Mouse (Mus musculus): ENCODE results near the gene Hbb-bt. TPM values are rescaled to one million over a fixed set of nuclear protein-coding genes. Genes with fewer than 3 reads are reported as not detected.
"Not testable (repeated sequence)": the region's sequence is repeated elsewhere in the genome, so short reads cannot be mapped to it uniquely, and the experiment has no call there.

Gene Hbb-bt
- total and polyA plus RNA-seq, 3 experiments: 3.3 to 396 (median 40.4) TPM

- no peak overlapping the region for H3K4me3 ChIP-seq (ENCODE audit: low read depth, low read length)
- no peaks in the 10 kb centered on the region for H3K27me3 ChIP-seq (ENCODE audit: insufficient read depth, low read length)
- TF ChIP-seq GATA1 (IDR thresholded peaks at IDR 0.05; ENCODE audit: borderline replicate concordance, low read length): no peak
- TF ChIP-seq CTCF (IDR thresholded peaks at IDR 0.05; ENCODE audit: low read depth, low read length): no peak
- no peak for TF ChIP-seq GATA2 (IDR thresholded peaks at IDR 0.05; ENCODE audit: borderline replicate concordance, low read depth, low read length)
- TF ChIP-seq POLR2AphosphoS5 (IDR thresholded peaks at IDR 0.05; ENCODE audit: insufficient replicate concordance, low read depth, low read length): no peak
- no peak for TF ChIP-seq TAL1 (conservative IDR thresholded peaks at IDR 0.05; ENCODE audit: low read depth, low read length)
- DNase-seq (ENCODE audit: low spot score): no peak
- H3K4me1 ChIP-seq (ENCODE audit: insufficient read depth, low read depth, low read length): peaks cover 17% of the 10 kb centered on the region
- H3K9me3 ChIP-seq (replicated peaks): no peaks in the 10 kb centered on the region
- ATAC-seq (ENCODE audit: extremely low read depth, insufficient number of reproducible peaks, low FRiP score, poor library complexity, severe bottlenecking): no peak
- H3K36me3 ChIP-seq (replicated peaks): no peaks in the 10 kb centered on the region
Observed at GRCm38 (mm10) chr7:103825536-103826254, 11.9 kb upstream of the Hbb-bt start.

- H3K4me1 ChIP-seq (ENCODE audit: insufficient read depth, low read depth, low read length): peaks cover 17% of the 10 kb centered on the region
- no peaks in the 10 kb centered on the region for H3K36me3 ChIP-seq (replicated peaks)
- no peaks in the 10 kb centered on the region for H3K27me3 ChIP-seq (ENCODE audit: insufficient read depth, low read length)
- DNase-seq (ENCODE audit: low spot score) (no peak), ATAC-seq (ENCODE audit: extremely low read depth, insufficient number of reproducible peaks, low FRiP score, poor library complexity, severe bottlenecking) (no peak)
- TF ChIP-seq GATA2 (IDR thresholded peaks at IDR 0.05; ENCODE audit: borderline replicate concordance, low read depth, low read length) (no peak), TAL1 (conservative IDR thresholded peaks at IDR 0.05; ENCODE audit: low read depth, low read length) (no peak), GATA1 (IDR thresholded peaks at IDR 0.05; ENCODE audit: borderline replicate concordance, low read length) (no peak), CTCF (IDR thresholded peaks at IDR 0.05; ENCODE audit: low read depth, low read length) (no peak), POLR2AphosphoS5 (IDR thresholded peaks at IDR 0.05; ENCODE audit: insufficient replicate concordance, low read depth, low read length) (no peak)
- no peaks in the 10 kb centered on the region for H3K9me3 ChIP-seq (replicated peaks)
- H3K4me3 ChIP-seq (ENCODE audit: low read depth, low read length): no peak overlapping the region
Observed at GRCm38 (mm10) chr7:103824597-103824996, 10.8 kb upstream of the Hbb-bt start.

GRCm38 (mm10) chr7:103815085-103815484, 1.3 kb upstream of the Hbb-bt start:
- DNase-seq (ENCODE audit: low spot score); H3K9me3 ChIP-seq (replicated peaks); ATAC-seq (ENCODE audit: extremely low read depth, insufficient number of reproducible peaks, low FRiP score, poor library complexity, severe bottlenecking): not testable (repeated sequence)

GRCm38 (mm10) chr7:103813152-103813551, 644 bp downstream of the Hbb-bt start:
- not testable (repeated sequence) for ATAC-seq (ENCODE audit: extremely low read depth, insufficient number of reproducible peaks, low FRiP score, poor library complexity, severe bottlenecking); H3K4me3 ChIP-seq (ENCODE audit: low read depth, low read length); H3K27me3 ChIP-seq (ENCODE audit: insufficient read depth, low read length); H3K9me3 ChIP-seq (replicated peaks); H3K36me3 ChIP-seq (replicated peaks); DNase-seq (ENCODE audit: low spot score)
- H3K4me1 ChIP-seq (ENCODE audit: insufficient read depth, low read depth, low read length): peaks cover 36% of the 10 kb centered on the region

More at GRCm38 (mm10) chr7:103815085-103815484, 1.3 kb upstream of the Hbb-bt start:
- H3K27me3 ChIP-seq (ENCODE audit: insufficient read depth, low read length); H3K4me3 ChIP-seq (ENCODE audit: low read depth, low read length); H3K36me3 ChIP-seq (replicated peaks): not testable (repeated sequence)
- peaks cover 27% of the 10 kb centered on the region for H3K4me1 ChIP-seq (ENCODE audit: insufficient read depth, low read depth, low read length)

- H3K9me3 ChIP-seq (replicated peaks): no peaks in the 10 kb centered on the region
- H3K4me1 ChIP-seq (ENCODE audit: insufficient read depth, low read depth, low read length): peaks cover 37% of the 10 kb centered on the region
- H3K27me3 ChIP-seq (ENCODE audit: insufficient read depth, low read length): no peaks in the 10 kb centered on the region
- no peaks in the 10 kb centered on the region for H3K36me3 ChIP-seq (replicated peaks)
- DNase-seq (ENCODE audit: low spot score) (peak; percentile 15), ATAC-seq (ENCODE audit: extremely low read depth, insufficient number of reproducible peaks, low FRiP score, poor library complexity, severe bottlenecking) (peak; percentile 38)
- H3K4me3 ChIP-seq (ENCODE audit: low read depth, low read length): no peak overlapping the region; the same call in 1 of the 2 replicates
- peak; percentile 53 for TF ChIP-seq TAL1 (conservative IDR thresholded peaks at IDR 0.05; ENCODE audit: low read depth, low read length)
- TF ChIP-seq POLR2AphosphoS5 (IDR thresholded peaks at IDR 0.05; ENCODE audit: insufficient replicate concordance, low read depth, low read length): no peak
Observed at GRCm38 (mm10) chr7:103812174-103812573, 1.6 kb downstream of the Hbb-bt start.

- DNase-seq (ENCODE audit: low spot score): no peak
- TF ChIP-seq POLR2AphosphoS5 (IDR thresholded peaks at IDR 0.05; ENCODE audit: insufficient replicate concordance, low read depth, low read length): no peak
- TF ChIP-seq GATA2 (IDR thresholded peaks at IDR 0.05; ENCODE audit: borderline replicate concordance, low read depth, low read length): no peak
- peak; percentile 40; the same call in 1 of the 2 replicates for TF ChIP-seq TAL1 (conservative IDR thresholded peaks at IDR 0.05; ENCODE audit: low read depth, low read length)
- no peak for TF ChIP-seq GATA1 (IDR thresholded peaks at IDR 0.05; ENCODE audit: borderline replicate concordance, low read length)
- Histone ChIP-seq H3K4me3 (ENCODE audit: low read depth, low read length) (no peak overlapping the region; the same call in 1 of the 2 replicates), H3K27me3 (ENCODE audit: insufficient read depth, low read length) (no peaks in the 10 kb centered on the region), H3K4me1 (ENCODE audit: insufficient read depth, low read depth, low read length) (peaks cover 41% of the 10 kb centered on the region), H3K9me3 (replicated peaks) (no peaks in the 10 kb centered on the region), H3K36me3 (replicated peaks) (no peaks in the 10 kb centered on the region)
- ATAC-seq (ENCODE audit: extremely low read depth, insufficient number of reproducible peaks, low FRiP score, poor library complexity, severe bottlenecking): peak; percentile 51
Observed at GRCm38 (mm10) chr7:103811223-103811845, 2.5 kb downstream of the Hbb-bt start.

- Histone ChIP-seq H3K27me3 (ENCODE audit: insufficient read depth, low read length) (no peaks in the 10 kb centered on the region), H3K4me1 (ENCODE audit: insufficient read depth, low read depth, low read length) (peaks cover 41% of the 10 kb centered on the region), H3K9me3 (replicated peaks) (no peaks in the 10 kb centered on the region), H3K4me3 (ENCODE audit: low read depth, low read length) (no peak overlapping the region), H3K36me3 (replicated peaks) (no peaks in the 10 kb centered on the region)
- TF ChIP-seq CTCF (IDR thresholded peaks at IDR 0.05; ENCODE audit: low read depth, low read length) (no peak), POLR2AphosphoS5 (IDR thresholded peaks at IDR 0.05; ENCODE audit: insufficient replicate concordance, low read depth, low read length) (no peak), GATA1 (IDR thresholded peaks at IDR 0.05; ENCODE audit: borderline replicate concordance, low read length) (no peak), TAL1 (conservative IDR thresholded peaks at IDR 0.05; ENCODE audit: low read depth, low read length) (no peak), GATA2 (IDR thresholded peaks at IDR 0.05; ENCODE audit: borderline replicate concordance, low read depth, low read length) (no peak)
- ATAC-seq (ENCODE audit: extremely low read depth, insufficient number of reproducible peaks, low FRiP score, poor library complexity, severe bottlenecking) (no peak), DNase-seq (ENCODE audit: low spot score) (no peak)
Observed at GRCm38 (mm10) chr7:103810746-103811145, 3.0 kb downstream of the Hbb-bt start.

All from G1E (cell line).